Mouse (Mus musculus): ENCODE results near the gene Stub1. TPM values are rescaled to one million over a fixed set of nuclear protein-coding genes. Genes with fewer than 3 reads are reported as not detected.
A peak's percentile ranks its signal among the peaks of the same experiment; 100 is the strongest.

Gene Stub1
- polyA plus RNA-seq (2015; fragmentation: Nextera tagmentation; extraction: Ambion mirVana) = 314 and 316 TPM in 2 replicates

GRCm38 (mm10) chr17:25833291-25833663 is at the start of gene Stub1:
Gene Stub1 (minus strand): TSS chr17:25833404.
- H3K9ac ChIP-seq (replicated peaks) = peak within 1 kb of the TSS; percentile 91
- H3K9me3 ChIP-seq = no peaks in the 10 kb centered on the region
- H3K4me3 ChIP-seq (replicated peaks) = peak within 1 kb of the TSS; percentile 88
- peak within 1 kb of the TSS; percentile 95 for H3K27ac ChIP-seq
- peaks cover 38% of the 10 kb centered on the region for H3K36me3 ChIP-seq
- ATAC-seq = no peak
- WGBS = under 1% methylated on average over 24 of the region's 24 CpGs
- H3K4me1 ChIP-seq (replicated peaks) = peaks cover 83% of the 10 kb centered on the region
- H3K4me2 ChIP-seq (replicated peaks) = peak within 1 kb of the TSS; percentile 98
- no peaks in the 10 kb centered on the region for H3K27me3 ChIP-seq

- Histone ChIP-seq H3K36me3 (peaks cover 61% of the 10 kb centered on the region), H3K4me1 (replicated peaks) (peaks cover 33% of the 10 kb centered on the region), H3K4me2 (replicated peaks) (no peak overlapping the region), H3K9me3 (no peaks in the 10 kb centered on the region), H3K4me3 (replicated peaks) (no peak overlapping the region), H3K9ac (replicated peaks) (peak overlapping the region; percentile 33; the same call in 1 of the 2 replicates), H3K27ac (peak overlapping the region; percentile 74), H3K27me3 (no peaks in the 10 kb centered on the region)
- no peak for ATAC-seq
- 42% methylated on average over 5 of the region's 5 CpGs for WGBS
Measured at GRCm38 (mm10) chr17:25882306-25882705, 49.1 kb upstream of the Stub1 start.

- peaks cover 60% of the 10 kb centered on the region for H3K36me3 ChIP-seq
- peak overlapping the region; percentile 33; the same call in 1 of the 2 replicates for H3K9ac ChIP-seq (replicated peaks)
- 17% methylated on average over 4 of the region's 4 CpGs for WGBS
- no peak overlapping the region for H3K4me3 ChIP-seq (replicated peaks)
- no peaks in the 10 kb centered on the region for H3K9me3 ChIP-seq
- H3K4me2 ChIP-seq (replicated peaks) = no peak overlapping the region
- H3K27me3 ChIP-seq = no peaks in the 10 kb centered on the region
- ATAC-seq = no peak
- peak overlapping the region; percentile 74; the same call in 1 of the 2 replicates for H3K27ac ChIP-seq
- H3K4me1 ChIP-seq (replicated peaks) = peaks cover 38% of the 10 kb centered on the region
Measured at GRCm38 (mm10) chr17:25881691-25882090, 48.5 kb upstream of the Stub1 start.

- H3K4me3 ChIP-seq (replicated peaks) = no peak overlapping the region
- peak overlapping the region; percentile 74 for H3K27ac ChIP-seq
- ATAC-seq = no peak
- 5% methylated on average over 5 of the region's 5 CpGs for WGBS
- H3K9ac ChIP-seq (replicated peaks) = peak overlapping the region; percentile 32; the same call in 1 of the 2 replicates
- H3K27me3 ChIP-seq = no peaks in the 10 kb centered on the region
- H3K4me1 ChIP-seq (replicated peaks) = peaks cover 44% of the 10 kb centered on the region
- no peak overlapping the region for H3K4me2 ChIP-seq (replicated peaks)
- H3K9me3 ChIP-seq = no peaks in the 10 kb centered on the region
- peaks cover 60% of the 10 kb centered on the region for H3K36me3 ChIP-seq
Measured at GRCm38 (mm10) chr17:25880913-25881641, 47.9 kb upstream of the Stub1 start.

- no peak for ATAC-seq
- peaks cover 44% of the 10 kb centered on the region for H3K4me1 ChIP-seq (replicated peaks)
- 20% methylated on average over 5 of the region's 5 CpGs for WGBS
- H3K27me3 ChIP-seq = no peaks in the 10 kb centered on the region
- H3K9me3 ChIP-seq = no peaks in the 10 kb centered on the region
- H3K36me3 ChIP-seq = peaks cover 60% of the 10 kb centered on the region
- no peak within 1 kb of the TSS for H3K4me2 ChIP-seq (replicated peaks)
- peak within 1 kb of the TSS; percentile 33; the same call in 1 of the 2 replicates for H3K9ac ChIP-seq (replicated peaks)
- no peak within 1 kb of the TSS for H3K4me3 ChIP-seq (replicated peaks)
- peak within 1 kb of the TSS; percentile 74 for H3K27ac ChIP-seq
Measured at GRCm38 (mm10) chr17:25880196-25880910, 47.1 kb upstream of the Stub1 start, which contains the start of gene Wfikkn1. Gene Wfikkn1 (minus strand): TSS chr17:25880858.

- Histone ChIP-seq H3K9ac (replicated peaks) (0 out of 2 replicates have a peak overlapping the region, but pooled peaks have one; percentile 4), H3K9me3 (no peaks in the 10 kb centered on the region), H3K4me2 (replicated peaks) (no peak overlapping the region), H3K4me1 (replicated peaks) (peaks cover 41% of the 10 kb centered on the region), H3K27me3 (no peaks in the 10 kb centered on the region), H3K4me3 (replicated peaks) (no peak overlapping the region), H3K36me3 (peaks cover 55% of the 10 kb centered on the region), H3K27ac (no peak overlapping the region)
- WGBS = 62% methylated on average over 8 of the region's 8 CpGs
- no peak for ATAC-seq
Measured at GRCm38 (mm10) chr17:25879750-25880149, 46.5 kb upstream of the Stub1 start.

- Histone ChIP-seq H3K9me3 (no peaks in the 10 kb centered on the region), H3K36me3 (peaks cover 50% of the 10 kb centered on the region), H3K4me2 (replicated peaks) (no peak overlapping the region), H3K4me1 (replicated peaks) (peaks cover 44% of the 10 kb centered on the region), H3K27me3 (no peaks in the 10 kb centered on the region), H3K27ac (no peak overlapping the region), H3K9ac (replicated peaks) (0 out of 2 replicates have a peak overlapping the region, but pooled peaks have one; percentile 4), H3K4me3 (replicated peaks) (no peak overlapping the region)
- no peak for ATAC-seq
- 46% methylated on average over 4 of the region's 4 CpGs for WGBS
Measured at GRCm38 (mm10) chr17:25879261-25879660, 46.1 kb upstream of the Stub1 start.

- Histone ChIP-seq H3K9me3 (no peaks in the 10 kb centered on the region), H3K9ac (replicated peaks) (no peak overlapping the region), H3K27me3 (no peaks in the 10 kb centered on the region), H3K4me1 (replicated peaks) (peaks cover 50% of the 10 kb centered on the region), H3K4me2 (replicated peaks) (no peak overlapping the region), H3K27ac (peak overlapping the region; percentile 15; the same call in 1 of the 2 replicates), H3K4me3 (replicated peaks) (no peak overlapping the region), H3K36me3 (peaks cover 45% of the 10 kb centered on the region)
- WGBS = 84% methylated on average over 19 of the region's 19 CpGs
- no peak for ATAC-seq
Measured at GRCm38 (mm10) chr17:25878611-25879180, 45.5 kb upstream of the Stub1 start.

- Histone ChIP-seq H3K4me1 (replicated peaks) (peaks cover 50% of the 10 kb centered on the region), H3K4me3 (replicated peaks) (no peak overlapping the region)
Measured at GRCm38 (mm10) chr17:25877741-25878610, 44.8 kb upstream of the Stub1 start.

GRCm38 (mm10) chr17:25877025-25877424 is 43.8 kb upstream of the Stub1 start:
- Histone ChIP-seq H3K27ac (no peak overlapping the region), H3K9ac (replicated peaks) (no peak overlapping the region), H3K4me3 (replicated peaks) (no peak overlapping the region), H3K27me3 (no peaks in the 10 kb centered on the region), H3K4me1 (replicated peaks) (peaks cover 49% of the 10 kb centered on the region), H3K9me3 (no peaks in the 10 kb centered on the region), H3K36me3 (peaks cover 28% of the 10 kb centered on the region), H3K4me2 (replicated peaks) (peak overlapping the region; percentile 95)
- 90% methylated on average over 3 of the region's 3 CpGs for WGBS
- no peak for ATAC-seq

More at GRCm38 (mm10) chr17:25877741-25878610, 44.8 kb upstream of the Stub1 start:
- 93% methylated on average over 32 of the region's 32 CpGs for WGBS
- H3K9me3 ChIP-seq = no peaks in the 10 kb centered on the region
- H3K9ac ChIP-seq (replicated peaks) = no peak overlapping the region
- H3K4me2 ChIP-seq (replicated peaks) = no peak overlapping the region
- ATAC-seq = no peak
- H3K27ac ChIP-seq = no peak overlapping the region
- H3K36me3 ChIP-seq = peaks cover 37% of the 10 kb centered on the region
- no peaks in the 10 kb centered on the region for H3K27me3 ChIP-seq

GRCm38 (mm10) chr17:25876347-25876915 is 43.2 kb upstream of the Stub1 start:
- Histone ChIP-seq H3K9ac (replicated peaks) (peak overlapping the region; percentile 90), H3K9me3 (no peaks in the 10 kb centered on the region), H3K36me3 (peaks cover 27% of the 10 kb centered on the region), H3K27me3 (no peaks in the 10 kb centered on the region), H3K4me1 (replicated peaks) (peaks cover 43% of the 10 kb centered on the region), H3K27ac (no peak overlapping the region), H3K4me3 (replicated peaks) (peak overlapping the region; percentile 80), H3K4me2 (replicated peaks) (peak overlapping the region; percentile 95)
- ATAC-seq = no peak
- whole genome bisulfite sequencing = 61% methylated on average over 10 of the region's 10 CpGs

All from midbrain, embryonic 13.5 days (tissue).